Mouse (Mus musculus) embryonic facial prominence, embryonic 15.5 days (tissue): ENCODE measurements around the gene Sohlh2. TPM values are rescaled to one million over a fixed set of nuclear protein-coding genes. Genes with fewer than 3 reads are reported as not detected.

Source experiments
- ATAC-seq: fragments of 200-750 bp; cut with Nextera tagmentation; 2 replicates; pipeline ENCODE4 v1.8.0; 2017; ENCODE audit warnings: low read depth, moderate TSS enrichment; ENCODE audit not compliant: insufficient number of reproducible peaks, low FRiP score, low TSS enrichment
- H3K27ac ChIP-seq: fragments of 300-500 bp; sonication (generic); replicated peaks from 2 replicates; pipeline ENCODE4 v1.5.1; 2015; ENCODE audit warnings: mild to moderate bottlenecking, inconsistent platforms
- H3K27me3 ChIP-seq: fragments of 300-500 bp; sonication (generic); 2 replicates; pipeline ENCODE4 v1.6.1; 2015; ENCODE audit warnings: inconsistent platforms
- H3K36me3 ChIP-seq: fragments of 300-500 bp; sonication (generic); 2 replicates; pipeline ENCODE4 v1.6.1; 2015; ENCODE audit warnings: mild to moderate bottlenecking, inconsistent platforms
- H3K4me1 ChIP-seq: fragments of 300-500 bp; sonication (generic); 2 replicates; pipeline ENCODE4 v1.6.1; 2015; ENCODE audit warnings: inconsistent platforms
- H3K4me2 ChIP-seq: fragments of 300-500 bp; sonication (generic); replicated peaks from 2 replicates; pipeline ENCODE4 v1.6.1; 2015; ENCODE audit warnings: mild to moderate bottlenecking, inconsistent platforms
- H3K4me3 ChIP-seq: fragments of 300-500 bp; sonication (generic); replicated peaks from 2 replicates; pipeline ENCODE4 v1.5.1; 2015; ENCODE audit warnings: mild to moderate bottlenecking, inconsistent platforms
- H3K9ac ChIP-seq: fragments of 300-500 bp; sonication (generic); 2 replicates; pipeline ENCODE4 v1.6.1; 2015; ENCODE audit warnings: inconsistent platforms
- H3K9me3 ChIP-seq: fragments of 300-500 bp; sonication (generic); replicated peaks from 2 replicates; pipeline ENCODE4 v1.6.1; 2016; ENCODE audit warnings: inconsistent platforms
- WGBS: fragments of 180-500 bp; shearing (Covaris S2); methylation state at CpG from one replicate; pipeline ENCODE4 v1.1.7; 2015; 5-methylcytosine and 5-hydroxymethylcytosine counted together
- microRNA-seq: library from miRNA; unstranded; fragments of <30 nt; microRNA quantifications from one replicate; pipeline ENCODE4, GENCODE M21; 2016; ENCODE audit warnings: borderline number of aligned reads
- polyA plus RNA-seq: library from polyadenylated mRNA; unstranded; fragments of >200 nt; fragmentation: Nextera tagmentation; extraction: Ambion mirVana; gene quantifications from 2 replicates; pipeline ENCODE4 v1.2.1, GENCODE M21; 2015

The Sohlh2 gene
- polyA plus RNA-seq, 1 experiment from 2014 or later = not detected

DNA sequence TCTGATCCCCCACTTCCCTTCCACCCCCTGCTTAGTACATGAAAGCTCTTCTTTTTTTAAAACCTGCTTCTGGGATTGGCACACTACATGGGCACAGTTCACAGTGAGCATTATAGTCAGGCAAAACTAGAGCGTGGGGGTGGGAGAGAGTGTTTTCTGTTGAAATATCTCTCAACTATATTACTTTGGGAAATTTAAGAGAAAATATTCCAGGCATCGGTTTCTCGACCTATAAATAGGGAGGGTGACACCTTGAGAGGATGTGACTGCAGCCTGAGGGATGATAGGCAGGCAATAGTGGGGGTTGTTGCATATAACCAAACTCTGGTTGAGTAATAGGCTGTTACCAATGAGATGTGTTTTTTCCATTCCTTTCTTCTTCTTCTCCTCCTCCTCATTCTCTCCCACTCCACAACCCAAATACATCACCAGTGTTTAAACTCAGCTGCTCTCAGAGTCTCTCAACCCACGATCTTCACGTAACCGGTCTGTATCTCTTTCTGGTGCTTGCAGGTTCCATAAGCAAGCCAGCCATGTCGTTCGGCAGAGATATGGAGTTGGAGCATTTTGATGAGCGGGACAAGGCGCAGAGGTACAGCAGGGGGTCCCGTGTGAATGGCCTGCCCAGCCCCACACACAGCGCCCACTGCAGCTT is 64.9 kb downstream of the Sohlh2 start:
- Histone ChIP-seq H3K9ac (no peak overlapping the region), H3K4me3 (no peak overlapping the region), H3K4me2 (no peak overlapping the region), H3K9me3 (no peaks in the 10 kb centered on the region), H3K36me3 (no peaks in the 10 kb centered on the region), H3K27me3 (peaks cover 7% of the 10 kb centered on the region; the same call in 1 of the 2 replicates), H3K27ac (no peak overlapping the region), H3K4me1 (peaks cover 15% of the 10 kb centered on the region)
- 89% methylated on average over 12 of the region's 12 CpGs for WGBS
- no peak for ATAC-seq

DNA sequence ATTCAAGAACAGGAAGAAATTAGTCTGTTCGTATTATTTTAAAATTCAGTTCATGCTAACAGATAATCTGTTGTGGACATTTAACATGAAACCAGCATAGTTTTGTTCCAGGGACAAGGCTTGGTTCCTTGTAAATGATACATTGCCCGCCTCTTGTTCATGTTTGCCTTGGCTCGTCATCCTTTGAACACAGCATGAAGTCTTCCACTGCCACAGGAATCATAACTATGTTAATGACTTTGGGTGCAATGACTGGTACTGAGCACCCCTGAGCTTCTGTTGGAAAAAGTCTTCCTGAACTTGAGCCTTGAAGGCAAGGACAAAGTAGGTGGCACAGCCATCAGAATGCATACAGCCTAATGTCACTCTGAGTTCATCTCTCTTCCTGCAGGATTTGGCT is 66.2 kb downstream of the Sohlh2 start:
- H3K4me3 ChIP-seq = no peak overlapping the region
- 73% methylated on average over 3 of the region's 3 CpGs for WGBS
- ATAC-seq = no peak
- no peak overlapping the region for H3K9ac ChIP-seq
- H3K4me2 ChIP-seq = no peak overlapping the region
- H3K9me3 ChIP-seq = no peaks in the 10 kb centered on the region
- peaks cover 5% of the 10 kb centered on the region; the same call in 1 of the 2 replicates for H3K4me1 ChIP-seq
- no peak overlapping the region for H3K27ac ChIP-seq
- no peaks in the 10 kb centered on the region for H3K27me3 ChIP-seq
- no peaks in the 10 kb centered on the region for H3K36me3 ChIP-seq

DNA sequence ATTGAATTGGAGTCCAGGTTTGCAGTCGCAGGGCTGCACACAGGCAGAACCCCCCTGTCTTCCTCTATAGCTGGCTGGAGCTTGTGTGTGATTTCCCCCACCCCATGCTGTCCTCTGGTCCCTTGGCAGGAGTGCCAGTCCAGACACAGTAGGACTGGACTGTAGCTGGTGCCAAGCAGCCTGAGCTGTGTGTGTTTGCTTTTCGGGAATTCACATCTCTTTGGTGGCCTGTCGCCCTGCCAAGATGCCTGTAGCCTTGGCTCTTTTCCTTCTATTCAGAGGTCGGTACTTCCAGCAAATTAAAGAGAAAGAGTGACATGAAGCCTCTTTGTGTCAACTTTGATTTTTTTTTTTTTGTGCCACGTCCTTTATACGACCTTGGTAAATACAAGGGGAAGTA is 66.7 kb downstream of the Sohlh2 start:
- peaks cover 1% of the 10 kb centered on the region; the same call in 1 of the 2 replicates for H3K4me1 ChIP-seq
- H3K27ac ChIP-seq = no peak overlapping the region
- no peaks in the 10 kb centered on the region for H3K9me3 ChIP-seq
- 70% methylated on average over 6 of the region's 6 CpGs for WGBS
- H3K36me3 ChIP-seq = no peaks in the 10 kb centered on the region
- H3K27me3 ChIP-seq = no peaks in the 10 kb centered on the region
- no peak overlapping the region for H3K9ac ChIP-seq
- no peak overlapping the region for H3K4me2 ChIP-seq
- no peak overlapping the region for H3K4me3 ChIP-seq
- no peak for ATAC-seq

DNA sequence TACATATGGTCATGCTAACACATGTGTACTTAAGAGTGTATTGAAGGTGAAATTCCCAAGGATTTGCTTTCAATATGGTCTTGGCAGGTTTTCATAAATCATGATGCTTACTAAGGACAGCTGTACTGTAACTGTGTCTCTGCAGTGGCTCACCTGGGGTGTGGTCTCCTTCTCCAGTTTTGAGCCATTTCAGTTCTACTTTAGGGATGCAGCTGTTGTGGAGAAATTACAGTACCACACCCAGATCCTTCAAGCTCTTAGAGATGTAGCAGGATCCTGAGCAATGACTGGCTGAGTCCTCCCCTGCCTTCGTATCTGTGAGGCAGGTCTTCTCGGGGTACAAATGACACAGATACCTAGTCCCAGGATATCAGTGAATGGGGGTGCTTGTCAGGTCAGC is 68.8 kb downstream of the Sohlh2 start:
- no peak overlapping the region for H3K4me3 ChIP-seq
- H3K27ac ChIP-seq = no peak overlapping the region
- no peak for ATAC-seq
- H3K9ac ChIP-seq = no peak overlapping the region
- H3K27me3 ChIP-seq = no peaks in the 10 kb centered on the region
- no peak overlapping the region for H3K4me2 ChIP-seq
- H3K4me1 ChIP-seq = no peaks in the 10 kb centered on the region
- 82% methylated on average over 2 of the region's 2 CpGs for WGBS
- H3K36me3 ChIP-seq = no peaks in the 10 kb centered on the region
- H3K9me3 ChIP-seq = no peaks in the 10 kb centered on the region

Small RNA genes lying within 50 kb of the gene (microRNA-seq; reads per million reads assigned to microRNA genes)
- not detected for gene Gm22029

Other genes with a start within 250 kb of the Sohlh2 start
- gene Ccna1, start 126.5 kb upstream of the Sohlh2 start, polyA plus RNA-seq = 8.3 and 14.6 TPM in 2 replicates
- 65.9 and 67.8 TPM in 2 replicates for gene Spg20, start 69.9 kb upstream of the Sohlh2 start, polyA plus RNA-seq
- gene Ccdc169, start 44.7 kb upstream of the Sohlh2 start, polyA plus RNA-seq = 0.05 and 0.07 TPM in 2 replicates
- 64.6 and 75.2 TPM in 2 replicates for gene Dclk1, start 60.3 kb downstream of the Sohlh2 start, polyA plus RNA-seq